Mouse (Mus musculus) liver, embryonic 14.5 days (tissue): ENCODE results near the gene Grik5. TPM values are rescaled to one million over a fixed set of nuclear protein-coding genes. Genes with fewer than 3 reads are reported as not detected.

Source experiments
- ATAC-seq: fragments of 200-750 bp; cut with Nextera tagmentation; 2 replicates; pipeline ENCODE4 v1.8.0; 2017; ENCODE audit warnings: moderate number of reproducible peaks, mild to moderate bottlenecking, moderate library complexity; ENCODE audit not compliant: insufficient read depth
- DNase-seq, 3 experiments: peaks; one replicate each; pipeline ENCODE4 v3.0.0-alpha.2; 2012 to 2013; ENCODE audit warnings: low read depth in 3 of 3, low spot score in 3 of 3
- H3K27ac ChIP-seq: fragments of 300-500 bp; sonication (generic); 2 replicates; pipeline ENCODE4 v1.5.1; 2014; ENCODE audit warnings: moderate library complexity, mild to moderate bottlenecking, control low read depth, inconsistent platforms
- H3K27me3 ChIP-seq: fragments of 300-500 bp; sonication (generic); 2 replicates; pipeline ENCODE4 v1.6.1; 2014; ENCODE audit warnings: mild to moderate bottlenecking, low read length, moderate library complexity; ENCODE audit not compliant: control insufficient read depth, insufficient read depth
- H3K36me3 ChIP-seq: fragments of 300-500 bp; sonication (generic); replicated peaks from 2 replicates; pipeline ENCODE4 v1.6.1; 2014; ENCODE audit warnings: low read depth; ENCODE audit not compliant: control insufficient read depth, insufficient read depth
- H3K4me1 ChIP-seq, 2 experiments: fragments of 200-500 bp in 1 of 2; fragments of 300-500 bp in 1 of 2; sonication (generic) in 1 of 2; replicated peaks; 2 replicates each; pipeline ENCODE4 v1.6.1; 2012 to 2014; ENCODE audit warnings: antibody characterized with exemption in 1 of 2, inconsistent platforms in 1 of 2, low read length in 1 of 2; ENCODE audit not compliant: control insufficient read depth in 2 of 2, insufficient read depth in 2 of 2
- H3K4me2 ChIP-seq: fragments of 300-500 bp; sonication (generic); 2 replicates; pipeline ENCODE4 v1.6.1; 2014; ENCODE audit warnings: low read depth, mild to moderate bottlenecking, control low read depth, moderate library complexity
- H3K4me3 ChIP-seq, 2 experiments: fragments of 200-500 bp in 1 of 2; fragments of 300-500 bp in 1 of 2; sonication (generic) in 1 of 2; 2 replicates each; pipeline ENCODE4 v1.5.1; 2012 to 2014; ENCODE audit warnings: low read depth in 2 of 2, low read length in 2 of 2, mild to moderate bottlenecking in 2 of 2, control low read depth in 1 of 2, inconsistent platforms in 1 of 2, moderate library complexity in 1 of 2; ENCODE audit not compliant: insufficient read depth in 1 of 2
- H3K9ac ChIP-seq: fragments of 300-500 bp; sonication (generic); replicated peaks from 2 replicates; pipeline ENCODE4 v1.6.1; 2014; ENCODE audit warnings: mild to moderate bottlenecking, control low read depth, moderate library complexity
- H3K9me3 ChIP-seq: fragments of 300-500 bp; sonication (generic); 2 replicates; pipeline ENCODE4 v1.6.1; 2016; ENCODE audit warnings: low read length, mixed read lengths; ENCODE audit not compliant: control insufficient read depth
- CTCF ChIP-seq: IDR thresholded peaks from 2 replicates; pipeline ENCODE4 v1.5.1; 2016; ENCODE audit warnings: antibody characterized with exemption, low read depth, control low read depth
- EP300 ChIP-seq: IDR thresholded peaks from 2 replicates; pipeline ENCODE4 v1.6.1; 2016; ENCODE audit warnings: antibody characterized with exemption, low read depth
- WGBS: fragments of 180-500 bp; shearing (Covaris S2); extraction: QIAGEN DNeasy Blood & Tissue Kit; methylation state at CpG from one replicate; pipeline ENCODE4 v1.1.7; 2014; ENCODE audit not compliant: insufficient replicate concordance; 5-methylcytosine and 5-hydroxymethylcytosine counted together
- polyA plus RNA-seq, 2 experiments: library from polyadenylated mRNA; depleted of rRNA in 1 of 2; stranded (reverse) in 1 of 2; unstranded in 1 of 2; fragments of >200 nt; fragmentation: Nextera tagmentation in 1 of 2; extraction: Ambion mirVana in 1 of 2; gene quantifications; 2 replicates each; pipeline versions ENCODE4 v1.2.1 to v1.2.3; 2012 to 2014

The Grik5 gene
- polyA plus RNA-seq, 2 experiments, result 0.37 to 4.9 TPM

DNA sequence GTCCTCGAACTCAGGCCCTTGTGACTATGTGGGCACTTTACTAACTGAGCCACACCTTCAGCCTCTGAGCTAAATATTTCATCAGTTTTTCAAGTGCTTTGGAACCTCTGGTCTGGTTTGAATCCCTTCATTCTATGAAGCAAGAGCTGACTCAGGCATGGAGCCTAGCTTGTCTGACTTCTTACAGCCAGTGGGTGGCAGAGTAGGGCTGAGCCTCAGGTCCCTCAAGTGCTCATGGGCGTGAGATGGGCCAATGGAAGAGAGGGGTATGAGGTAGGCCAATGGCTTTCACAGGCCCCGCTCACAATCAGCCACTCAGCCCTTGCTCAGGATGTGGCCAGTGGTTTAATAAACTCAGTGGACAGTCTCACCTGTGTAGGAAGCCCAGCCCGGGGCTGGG, 27.4 kb upstream of the Grik5 start:
- no peak for TF ChIP-seq EP300
- peak; percentile 39 for TF ChIP-seq CTCF
- ATAC-seq (no peak), DNase-seq (no peak)

GRCm38 (mm10) chr7:25098169-25098568, 26.0 kb upstream of the Grik5 start:
- TF ChIP-seq CTCF, result no peak
- no peak for TF ChIP-seq EP300
- Histone ChIP-seq H3K27me3 (no peaks in the 10 kb centered on the region), H3K36me3 (no peaks in the 10 kb centered on the region), H3K4me2 (no peak overlapping the region), H3K9me3 (no peaks in the 10 kb centered on the region), H3K4me1 (no peaks in the 10 kb centered on the region), H3K27ac (no peak overlapping the region), H3K4me3 (no peak overlapping the region), H3K9ac (no peak overlapping the region)
- 64% methylated on average over 3 of the region's 3 CpGs for WGBS
- DNase-seq, result no peak
- ATAC-seq, result no peak

More for the DNA sequence above, 27.4 kb upstream of the Grik5 start:
- H3K4me2 ChIP-seq, result no peak overlapping the region
- H3K36me3 ChIP-seq, result no peaks in the 10 kb centered on the region
- WGBS, result 45% methylated on average over 4 of the region's 4 CpGs
- H3K4me3 ChIP-seq, result no peak overlapping the region
- no peaks in the 10 kb centered on the region for H3K27me3 ChIP-seq
- H3K9ac ChIP-seq, result no peak overlapping the region
- H3K4me1 ChIP-seq, result no peaks in the 10 kb centered on the region
- H3K27ac ChIP-seq, result no peak overlapping the region
- H3K9me3 ChIP-seq, result no peaks in the 10 kb centered on the region

DNA sequence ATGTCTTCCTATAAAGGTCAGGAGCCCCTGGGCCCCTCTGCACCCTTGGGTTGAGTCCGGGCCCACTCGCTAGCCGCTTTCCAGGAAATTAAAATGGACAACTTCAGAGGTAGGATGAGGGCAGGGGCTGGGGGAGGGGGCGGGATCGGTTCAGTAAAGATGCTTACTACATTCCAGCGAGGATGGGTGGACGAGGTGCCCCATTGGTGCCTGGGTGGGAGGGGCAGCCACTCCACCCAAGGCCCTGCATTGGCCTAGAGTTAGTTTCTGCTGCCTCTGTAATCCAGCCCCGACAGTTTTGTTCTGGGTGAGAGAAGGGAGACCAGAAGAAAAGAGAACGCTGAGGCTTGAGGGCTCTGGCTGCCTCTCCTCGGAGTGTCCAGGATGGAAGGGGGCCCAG, 17.7 kb upstream of the Grik5 start:
- Histone ChIP-seq H3K4me3 (no peak overlapping the region), H3K9ac (no peak overlapping the region), H3K4me2 (no peak overlapping the region), H3K36me3 (no peaks in the 10 kb centered on the region; the same call in 1 of the 2 replicates), H3K27me3 (no peaks in the 10 kb centered on the region), H3K27ac (no peak overlapping the region), H3K4me1 (peaks cover 0 to 1% of the 10 kb centered on the region in 2 experiments; a peak in 1 of 4 replicates), H3K9me3 (no peaks in the 10 kb centered on the region)
- DNase-seq, result no peak
- TF ChIP-seq CTCF, result no peak
- no peak for TF ChIP-seq EP300
- no peak for ATAC-seq
- WGBS, result 41% methylated on average over 10 of the region's 10 CpGs

GRCm38 (mm10) chr7:25088968-25089367, 16.8 kb upstream of the Grik5 start:
- no peak for ATAC-seq
- no peaks in the 10 kb centered on the region for H3K9me3 ChIP-seq
- no peak for TF ChIP-seq EP300
- TF ChIP-seq CTCF, result no peak
- peaks cover 4% of the 10 kb centered on the region for H3K36me3 ChIP-seq
- WGBS, result 23% methylated on average over 11 of the region's 11 CpGs
- H3K4me1 ChIP-seq, result peaks cover 0 to 4% of the 10 kb centered on the region in 2 experiments; a peak in 2 of 4 replicates
- H3K4me2 ChIP-seq, result peak overlapping the region; percentile 19; the same call in 1 of the 2 replicates
- no peak for DNase-seq
- no peak overlapping the region for H3K27ac ChIP-seq
- H3K4me3 ChIP-seq, result no peak overlapping the region
- no peak overlapping the region for H3K9ac ChIP-seq
- no peaks in the 10 kb centered on the region for H3K27me3 ChIP-seq

- DNase-seq (no peak), ATAC-seq (no peak)
- peaks cover 0 to 4% of the 10 kb centered on the region in 2 experiments; a peak in 2 of 4 replicates for H3K4me1 ChIP-seq
- no peak overlapping the region for H3K27ac ChIP-seq
- H3K27me3 ChIP-seq, result no peaks in the 10 kb centered on the region
- no peak overlapping the region for H3K4me3 ChIP-seq
- peaks cover 6% of the 10 kb centered on the region for H3K36me3 ChIP-seq
- TF ChIP-seq EP300 (no peak), CTCF (no peak)
- 30% methylated on average over 10 of the region's 10 CpGs for WGBS
- no peak overlapping the region for H3K4me2 ChIP-seq
- H3K9ac ChIP-seq, result no peak overlapping the region
- H3K9me3 ChIP-seq, result no peaks in the 10 kb centered on the region
These were observed 16.4 kb upstream of the Grik5 start for GRCm38 (mm10) chr7:25088531-25088930.
